Mouse (Mus musculus): Measurements from ENCODE around the gene Hmgcll1. TPM values are rescaled to one million over a fixed set of nuclear protein-coding genes. Genes with fewer than 3 reads are reported as not detected.

Hmgcll1 gene
- total RNA-seq, 1 experiment from 2014 or later = not detected

Other genes starting within 250 kb of the Hmgcll1 start
- not detected in 2 replicates for gene Bmp5, start 239.5 kb upstream of the Hmgcll1 start, total RNA-seq (2017)
- gene Gfral, start 198.8 kb downstream of the Hmgcll1 start, total RNA-seq (2017) = not detected in 2 replicates

Data from common myeloid progenitor, adult 5-6 weeks (primary cell).